Mouse (Mus musculus) hindbrain, embryonic 14.5 days (tissue): ENCODE measurements at regions not wholly inside any gene's neighbourhood (a gene's known extent, or its start where the extent isn't known, plus 50 kb on each side); places are given as distances from the start of the nearest gene placed in this dataset.

Experiments
- ATAC-seq: fragments of 200-750 bp; cut with Nextera tagmentation; 2 replicates; pipeline ENCODE4 v1.8.0; 2017; ENCODE audit warnings: moderate number of reproducible peaks, mild to moderate bottlenecking, moderate TSS enrichment, moderate library complexity; ENCODE audit not compliant: low FRiP score
- DNase-seq: peaks from one replicate; pipeline ENCODE4 v3.0.0-alpha.2; 2015; ENCODE audit warnings: low spot score
- H3K27ac ChIP-seq: fragments of 300-500 bp; sonication (generic); 2 replicates; pipeline ENCODE4 v1.5.1; 2014; ENCODE audit warnings: mild to moderate bottlenecking, moderate library complexity
- H3K27me3 ChIP-seq: fragments of 300-500 bp; sonication (generic); 2 replicates; pipeline ENCODE4 v1.6.1; 2014; ENCODE audit warnings: mild to moderate bottlenecking, low read length, mixed read lengths; ENCODE audit not compliant: control insufficient read depth, insufficient read depth
- H3K36me3 ChIP-seq: fragments of 300-500 bp; sonication (generic); replicated peaks from 2 replicates; pipeline ENCODE4 v1.6.1; 2014; ENCODE audit not compliant: control insufficient read depth, insufficient read depth
- H3K4me1 ChIP-seq: fragments of 300-500 bp; sonication (generic); replicated peaks from 2 replicates; pipeline ENCODE4 v1.6.1; 2014; ENCODE audit warnings: antibody characterized with exemption, low read length, mixed read lengths; ENCODE audit not compliant: control insufficient read depth, insufficient read depth
- H3K4me2 ChIP-seq: fragments of 300-500 bp; sonication (generic); replicated peaks from 2 replicates; pipeline ENCODE4 v1.6.1; 2014; ENCODE audit warnings: mild to moderate bottlenecking, moderate library complexity
- H3K4me3 ChIP-seq: fragments of 300-500 bp; sonication (generic); replicated peaks from 2 replicates; pipeline ENCODE4 v1.5.1; 2014; ENCODE audit warnings: mild to moderate bottlenecking, low read length
- H3K9ac ChIP-seq: fragments of 300-500 bp; sonication (generic); 2 replicates; pipeline ENCODE4 v1.6.1; 2014
- H3K9me3 ChIP-seq: fragments of 300-500 bp; sonication (generic); 2 replicates; pipeline ENCODE4 v1.6.1; 2016; ENCODE audit warnings: low read length; ENCODE audit not compliant: control insufficient read depth
- WGBS: fragments of 180-500 bp; shearing (Covaris S2); extraction: QIAGEN DNeasy Blood & Tissue Kit; methylation state at CpG from one replicate; pipeline ENCODE4 v1.1.7; 2014; 5-methylcytosine and 5-hydroxymethylcytosine counted together

- DNase-seq: no peak
- Histone ChIP-seq H3K36me3 (no peaks in the 10 kb centered on the region), H3K27me3 (no peaks in the 10 kb centered on the region), H3K9me3 (no peaks in the 10 kb centered on the region), H3K4me3 (no peak overlapping the region), H3K4me1 (peaks cover 6% of the 10 kb centered on the region; the same call in 1 of the 2 replicates), H3K9ac (no peak overlapping the region), H3K27ac (no peak overlapping the region), H3K4me2 (no peak overlapping the region)
- 0 out of 2 replicates have a peak, but pooled peaks have one; percentile 37 for ATAC-seq
- WGBS: 48% methylated on average over 10 of the region's 12 CpGs
These were observed 150.0 kb downstream of the Tmem17 start for GRCm38 (mm10) chr11:22661713-22662551.

- no peak overlapping the region for H3K4me2 ChIP-seq
- WGBS: 73% methylated on average over 4 of the region's 4 CpGs
- no peaks in the 10 kb centered on the region for H3K27me3 ChIP-seq
- peaks cover 6% of the 10 kb centered on the region; the same call in 1 of the 2 replicates for H3K4me1 ChIP-seq
- no peak overlapping the region for H3K9ac ChIP-seq
- DNase-seq (no peak), ATAC-seq (no peak)
- H3K4me3 ChIP-seq: no peak overlapping the region
- no peaks in the 10 kb centered on the region for H3K36me3 ChIP-seq
- no peak overlapping the region for H3K27ac ChIP-seq
- no peaks in the 10 kb centered on the region for H3K9me3 ChIP-seq
These were observed 154.1 kb downstream of the Tmem17 start for GRCm38 (mm10) chr11:22665978-22666377.

- no peak overlapping the region for H3K4me3 ChIP-seq
- H3K27me3 ChIP-seq: no peaks in the 10 kb centered on the region
- H3K9me3 ChIP-seq: no peaks in the 10 kb centered on the region
- H3K36me3 ChIP-seq: no peaks in the 10 kb centered on the region
- 84% methylated on average over 5 of the region's 5 CpGs for whole genome bisulfite sequencing
- no peak overlapping the region for H3K27ac ChIP-seq
- peaks cover 4% of the 10 kb centered on the region; the same call in 1 of the 2 replicates for H3K4me1 ChIP-seq
- ATAC-seq (no peak), DNase-seq (no peak)
- H3K4me2 ChIP-seq: no peak overlapping the region
- H3K9ac ChIP-seq: no peak overlapping the region
These were observed 154.5 kb downstream of the Tmem17 start for GRCm38 (mm10) chr11:22666378-22666777.

GRCm38 (mm10) chr11:22668220-22668619, 156.3 kb downstream of the Tmem17 start:
- Histone ChIP-seq H3K4me1 (peaks cover 13% of the 10 kb centered on the region), H3K4me3 (no peak overlapping the region), H3K9ac (no peak overlapping the region), H3K27me3 (no peaks in the 10 kb centered on the region), H3K9me3 (no peaks in the 10 kb centered on the region), H3K4me2 (no peak overlapping the region), H3K27ac (no peak overlapping the region), H3K36me3 (no peaks in the 10 kb centered on the region)
- no peak for ATAC-seq
- no peak for DNase-seq
- 83% methylated on average over 2 of the region's 2 CpGs for WGBS

- ATAC-seq (no peak), DNase-seq (no peak)
- H3K4me1 ChIP-seq: peaks cover 13% of the 10 kb centered on the region
- no peaks in the 10 kb centered on the region for H3K36me3 ChIP-seq
- no peak overlapping the region for H3K4me2 ChIP-seq
- H3K27ac ChIP-seq: no peak overlapping the region
- no peak overlapping the region for H3K4me3 ChIP-seq
- no peaks in the 10 kb centered on the region for H3K9me3 ChIP-seq
- H3K27me3 ChIP-seq: no peaks in the 10 kb centered on the region
- WGBS: 84% methylated on average over 4 of the region's 4 CpGs
- no peak overlapping the region for H3K9ac ChIP-seq
These were observed 157.4 kb downstream of the Tmem17 start for GRCm38 (mm10) chr11:22669267-22669666.

- peak overlapping the region; percentile 80 for H3K27ac ChIP-seq
- H3K9me3 ChIP-seq: no peaks in the 10 kb centered on the region
- no peaks in the 10 kb centered on the region for H3K36me3 ChIP-seq
- ATAC-seq (peak; percentile 90), DNase-seq (peak; percentile 47)
- no peaks in the 10 kb centered on the region for H3K27me3 ChIP-seq
- H3K4me1 ChIP-seq: peaks cover 13% of the 10 kb centered on the region
- WGBS: 23% methylated on average over 5 of the region's 5 CpGs
- no peak overlapping the region for H3K4me2 ChIP-seq
- H3K9ac ChIP-seq: no peak overlapping the region
- no peak overlapping the region for H3K4me3 ChIP-seq
These were observed 160.1 kb downstream of the Tmem17 start for GRCm38 (mm10) chr11:22671791-22672490.

GRCm38 (mm10) chr11:22675047-22675446, 163.2 kb downstream of the Tmem17 start:
- no peaks in the 10 kb centered on the region for H3K27me3 ChIP-seq
- H3K27ac ChIP-seq: no peak overlapping the region
- H3K4me2 ChIP-seq: no peak overlapping the region
- H3K9me3 ChIP-seq: no peaks in the 10 kb centered on the region
- H3K4me1 ChIP-seq: peaks cover 13% of the 10 kb centered on the region
- DNase-seq: no peak
- ATAC-seq: no peak
- no peak overlapping the region for H3K9ac ChIP-seq
- H3K4me3 ChIP-seq: no peak overlapping the region
- no peaks in the 10 kb centered on the region for H3K36me3 ChIP-seq
- 86% methylated on average over 3 of the region's 3 CpGs for WGBS

GRCm38 (mm10) chr11:22675754-22676153, 163.9 kb downstream of the Tmem17 start:
- Histone ChIP-seq H3K4me2 (no peak overlapping the region), H3K27ac (no peak overlapping the region), H3K4me3 (no peak overlapping the region), H3K27me3 (no peaks in the 10 kb centered on the region), H3K9me3 (no peaks in the 10 kb centered on the region), H3K9ac (no peak overlapping the region), H3K36me3 (no peaks in the 10 kb centered on the region), H3K4me1 (peaks cover 13% of the 10 kb centered on the region)
- ATAC-seq (no peak), DNase-seq (no peak)
- 88% methylated on average over 1 of the region's 1 CpGs for WGBS

- no peak for DNase-seq
- Histone ChIP-seq H3K27me3 (no peaks in the 10 kb centered on the region), H3K9me3 (no peaks in the 10 kb centered on the region), H3K27ac (no peak overlapping the region), H3K4me1 (peaks cover 3% of the 10 kb centered on the region; the same call in 1 of the 2 replicates), H3K36me3 (no peaks in the 10 kb centered on the region), H3K9ac (no peak overlapping the region), H3K4me3 (no peak overlapping the region), H3K4me2 (no peak overlapping the region)
- no peak for ATAC-seq
- WGBS: 42% methylated on average over 2 of the region's 2 CpGs
These were observed 165.4 kb downstream of the Tmem17 start for GRCm38 (mm10) chr11:22677337-22677736.
